Mouse (Mus musculus): ENCODE measurements around the gene Canx. TPM values are rescaled to one million over a fixed set of nuclear protein-coding genes. Genes with fewer than 3 reads are reported as not detected.

The Canx gene
- polyA plus RNA-seq, 1 experiment, result 264 TPM

GRCm38 (mm10) chr11:50303406-50303805, 22.1 kb downstream of the Canx start:
- H3K27ac ChIP-seq (ENCODE audit: insufficient read depth, low read length), result no peak overlapping the region
- no peak overlapping the region for H3K4me3 ChIP-seq (replicated peaks; ENCODE audit: insufficient read depth, low read depth, low read length)
- H3K27me3 ChIP-seq (ENCODE audit: control insufficient read depth, insufficient read depth, low read length), result no peaks in the 10 kb centered on the region
- TF ChIP-seq CTCF (IDR thresholded peaks at IDR 0.05; ENCODE audit: borderline replicate concordance, insufficient read depth, low read depth, low read length), result no peak
- no peak for TF ChIP-seq POLR2A (IDR thresholded peaks at IDR 0.05; ENCODE audit: borderline replicate concordance, insufficient read depth, low read length)
- no peaks in the 10 kb centered on the region for H3K4me1 ChIP-seq (ENCODE audit: control insufficient read depth, insufficient read depth, low read length)
- DNase-seq, result no peak
- 95% methylated on average over 2 of the region's 2 CpGs for WGBS

GRCm38 (mm10) chr11:50292190-50292855, 33.1 kb downstream of the Canx start, which contains the start of gene Maml1:
Maml1 (minus strand) TSS chr11:50292311.
- Histone ChIP-seq H3K4me3 (replicated peaks; ENCODE audit: insufficient read depth, low read depth, low read length) (peak within 1 kb of the TSS; percentile 85), H3K27me3 (ENCODE audit: control insufficient read depth, insufficient read depth, low read length) (no peaks in the 10 kb centered on the region), H3K4me1 (ENCODE audit: control insufficient read depth, insufficient read depth, low read length) (peaks cover 10% of the 10 kb centered on the region; the same call in 1 of the 2 replicates), H3K27ac (ENCODE audit: insufficient read depth, low read length) (peak within 1 kb of the TSS; percentile 89)
- under 1% methylated on average over 45 of the region's 45 CpGs for WGBS
- peak; percentile 98 to 99 for DNase-seq
- no peak for TF ChIP-seq CTCF (IDR thresholded peaks at IDR 0.05; ENCODE audit: borderline replicate concordance, insufficient read depth, low read depth, low read length)
- peak; percentile 80; the same call in 1 of the 2 replicates for TF ChIP-seq POLR2A (IDR thresholded peaks at IDR 0.05; ENCODE audit: borderline replicate concordance, insufficient read depth, low read length)

- WGBS, result under 1% methylated on average over 85 of the region's 85 CpGs
- Histone ChIP-seq H3K27me3 (ENCODE audit: control insufficient read depth, insufficient read depth, low read length) (no peaks in the 10 kb centered on the region), H3K4me3 (replicated peaks; ENCODE audit: insufficient read depth, low read depth, low read length) (peak overlapping the region; percentile 85), H3K4me1 (ENCODE audit: control insufficient read depth, insufficient read depth, low read length) (peaks cover 16% of the 10 kb centered on the region; the same call in 1 of the 2 replicates), H3K27ac (ENCODE audit: insufficient read depth, low read length) (peak overlapping the region; percentile 89)
- peak in 1 of 2 experiments; percentile 62 for DNase-seq
- TF ChIP-seq POLR2A (IDR thresholded peaks at IDR 0.05; ENCODE audit: borderline replicate concordance, insufficient read depth, low read length), result no peak
- no peak for TF ChIP-seq CTCF (IDR thresholded peaks at IDR 0.05; ENCODE audit: borderline replicate concordance, insufficient read depth, low read depth, low read length)
Measured at GRCm38 (mm10) chr11:50291321-50292165, 33.9 kb downstream of the Canx start.

- Histone ChIP-seq H3K4me1 (ENCODE audit: control insufficient read depth, insufficient read depth, low read length) (peaks cover 17% of the 10 kb centered on the region; the same call in 1 of the 2 replicates), H3K4me3 (replicated peaks; ENCODE audit: insufficient read depth, low read depth, low read length) (peak overlapping the region; percentile 85), H3K27me3 (ENCODE audit: control insufficient read depth, insufficient read depth, low read length) (no peaks in the 10 kb centered on the region), H3K27ac (ENCODE audit: insufficient read depth, low read length) (no peak overlapping the region)
- no peak for DNase-seq
- TF ChIP-seq POLR2A (IDR thresholded peaks at IDR 0.05; ENCODE audit: borderline replicate concordance, insufficient read depth, low read length), result no peak
- TF ChIP-seq CTCF (IDR thresholded peaks at IDR 0.05; ENCODE audit: borderline replicate concordance, insufficient read depth, low read depth, low read length), result no peak
- WGBS, result 3% methylated on average over 20 of the region's 20 CpGs
Measured at GRCm38 (mm10) chr11:50290486-50291225, 34.8 kb downstream of the Canx start.

GRCm38 (mm10) chr11:50286428-50286827, 39.0 kb downstream of the Canx start:
- TF ChIP-seq POLR2A (IDR thresholded peaks at IDR 0.05; ENCODE audit: borderline replicate concordance, insufficient read depth, low read length) (no peak), CTCF (IDR thresholded peaks at IDR 0.05; ENCODE audit: borderline replicate concordance, insufficient read depth, low read depth, low read length) (no peak)
- DNase-seq, result no peak
- H3K4me1 ChIP-seq (ENCODE audit: control insufficient read depth, insufficient read depth, low read length), result peaks cover 17% of the 10 kb centered on the region; the same call in 1 of the 2 replicates
- 85% methylated on average over 1 of the region's 1 CpGs for WGBS
- H3K27me3 ChIP-seq (ENCODE audit: control insufficient read depth, insufficient read depth, low read length), result no peaks in the 10 kb centered on the region
- no peak overlapping the region for H3K4me3 ChIP-seq (replicated peaks; ENCODE audit: insufficient read depth, low read depth, low read length)
- H3K27ac ChIP-seq (ENCODE audit: insufficient read depth, low read length), result no peak overlapping the region

GRCm38 (mm10) chr11:50285696-50286095, 39.8 kb downstream of the Canx start:
- H3K4me1 ChIP-seq (ENCODE audit: control insufficient read depth, insufficient read depth, low read length), result peaks cover 17% of the 10 kb centered on the region; the same call in 1 of the 2 replicates
- DNase-seq, result no peak
- WGBS, result 88% methylated on average over 7 of the region's 7 CpGs
- no peak overlapping the region for H3K4me3 ChIP-seq (replicated peaks; ENCODE audit: insufficient read depth, low read depth, low read length)
- no peaks in the 10 kb centered on the region for H3K27me3 ChIP-seq (ENCODE audit: control insufficient read depth, insufficient read depth, low read length)
- H3K27ac ChIP-seq (ENCODE audit: insufficient read depth, low read length), result no peak overlapping the region
- TF ChIP-seq CTCF (IDR thresholded peaks at IDR 0.05; ENCODE audit: borderline replicate concordance, insufficient read depth, low read depth, low read length), result no peak
- TF ChIP-seq POLR2A (IDR thresholded peaks at IDR 0.05; ENCODE audit: borderline replicate concordance, insufficient read depth, low read length), result no peak

- Histone ChIP-seq H3K4me1 (ENCODE audit: control insufficient read depth, insufficient read depth, low read length) (peaks cover 17% of the 10 kb centered on the region; the same call in 1 of the 2 replicates), H3K27ac (ENCODE audit: insufficient read depth, low read length) (no peak overlapping the region), H3K4me3 (replicated peaks; ENCODE audit: insufficient read depth, low read depth, low read length) (no peak overlapping the region), H3K27me3 (ENCODE audit: control insufficient read depth, insufficient read depth, low read length) (no peaks in the 10 kb centered on the region)
- 95% methylated on average over 5 of the region's 5 CpGs for WGBS
- no peak for DNase-seq
- TF ChIP-seq POLR2A (IDR thresholded peaks at IDR 0.05; ENCODE audit: borderline replicate concordance, insufficient read depth, low read length) (no peak), CTCF (IDR thresholded peaks at IDR 0.05; ENCODE audit: borderline replicate concordance, insufficient read depth, low read depth, low read length) (no peak)
Measured at GRCm38 (mm10) chr11:50285263-50285662, 40.2 kb downstream of the Canx start.
